Mouse (Mus musculus) embryonic facial prominence, embryonic 10.5 days (tissue): ENCODE data around the gene Rnft1. TPM values are rescaled to one million over a fixed set of nuclear protein-coding genes. Genes with fewer than 3 reads are reported as not detected.

Experiments used
- DNase-seq: peaks from one replicate; pipeline ENCODE4 v3.0.0-alpha.2; 2017; ENCODE audit warnings: low spot score
- H3K27ac ChIP-seq: fragments of 300-500 bp; sonication (generic); replicated peaks from 2 replicates; pipeline ENCODE4 v1.5.1; 2016; ENCODE audit warnings: mild to moderate bottlenecking
- H3K27me3 ChIP-seq: fragments of 300-500 bp; sonication (generic); replicated peaks from 2 replicates; pipeline ENCODE4 v1.6.1; 2016; ENCODE audit warnings: low read depth, mild to moderate bottlenecking; ENCODE audit not compliant: poor library complexity, severe bottlenecking
- H3K36me3 ChIP-seq: fragments of 300-500 bp; sonication (generic); replicated peaks from 2 replicates; pipeline ENCODE4 v1.6.1; 2016; ENCODE audit warnings: mild to moderate bottlenecking, moderate library complexity
- H3K4me1 ChIP-seq: fragments of 300-500 bp; sonication (generic); 2 replicates; pipeline ENCODE4 v1.6.1; 2016
- H3K4me3 ChIP-seq: fragments of 300-500 bp; sonication (generic); 2 replicates; pipeline ENCODE4 v1.5.1; 2016; ENCODE audit warnings: mild to moderate bottlenecking, moderate library complexity
- H3K9me3 ChIP-seq: fragments of 300-500 bp; sonication (generic); 2 replicates; pipeline ENCODE4 v1.6.1; 2016; ENCODE audit warnings: mild to moderate bottlenecking
- WGBS: fragments of 180-500 bp; shearing (Covaris S2); methylation state at CpG from one replicate; pipeline ENCODE4 v1.1.7; 2016; 5-methylcytosine and 5-hydroxymethylcytosine counted together
- polyA plus RNA-seq: library from polyadenylated mRNA; unstranded; fragments of >200 nt; fragmentation: Nextera tagmentation; extraction: Ambion mirVana; gene quantifications from 2 replicates; pipeline ENCODE4 v1.2.1, GENCODE M21; 2016

Gene Rnft1
- polyA plus RNA-seq, 1 experiment from 2014 or later: 27.0 TPM

- Histone ChIP-seq H3K27ac (no peak overlapping the region), H3K36me3 (no peaks in the 10 kb centered on the region), H3K9me3 (no peaks in the 10 kb centered on the region), H3K4me1 (peaks cover 8% of the 10 kb centered on the region; the same call in 1 of the 2 replicates), H3K27me3 (no peaks in the 10 kb centered on the region), H3K4me3 (no peak overlapping the region)
- no peak for DNase-seq
- 71% methylated on average over 3 of the region's 3 CpGs for WGBS
Measured at GRCm38 (mm10) chr11:86473576-86473975, 10.9 kb upstream of the Rnft1 start.

- H3K9me3 ChIP-seq: no peaks in the 10 kb centered on the region
- no peaks in the 10 kb centered on the region for H3K27me3 ChIP-seq
- H3K4me1 ChIP-seq: peaks cover 12% of the 10 kb centered on the region
- peak overlapping the region; percentile 90 for H3K27ac ChIP-seq
- DNase-seq: peak; percentile 67
- peaks cover 10% of the 10 kb centered on the region for H3K36me3 ChIP-seq
- WGBS: under 1% methylated on average over 25 of the region's 25 CpGs
- H3K4me3 ChIP-seq: peak overlapping the region; percentile 74
Measured at GRCm38 (mm10) chr11:86484910-86485510, 553 bp downstream of the Rnft1 start.

DNA sequence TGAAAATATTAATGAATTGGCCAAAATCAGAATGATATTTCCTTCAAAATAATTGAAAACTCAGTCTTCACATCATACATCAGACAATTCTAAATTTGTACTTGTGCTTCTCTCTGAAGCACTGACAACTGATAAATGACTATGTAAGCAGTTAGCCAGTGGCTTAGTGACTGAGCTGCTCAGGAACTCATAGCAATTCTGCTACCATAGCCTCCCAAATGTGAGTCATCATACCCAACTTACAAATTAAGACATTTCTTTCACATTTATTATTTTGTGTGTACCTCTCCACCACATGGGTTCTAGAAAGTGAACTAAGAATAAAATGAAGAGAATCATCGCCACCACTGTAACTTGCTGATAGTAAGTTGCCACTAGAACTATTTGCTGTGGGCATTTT lies 6.3 kb downstream of the Rnft1 start:
- Histone ChIP-seq H3K36me3 (peaks cover 42% of the 10 kb centered on the region), H3K27ac (no peak overlapping the region), H3K4me1 (peaks cover 4% of the 10 kb centered on the region), H3K27me3 (no peaks in the 10 kb centered on the region), H3K4me3 (no peak overlapping the region), H3K9me3 (no peaks in the 10 kb centered on the region)
- 97% methylated on average over 1 of the region's 1 CpGs for WGBS
- DNase-seq: no peak

DNA sequence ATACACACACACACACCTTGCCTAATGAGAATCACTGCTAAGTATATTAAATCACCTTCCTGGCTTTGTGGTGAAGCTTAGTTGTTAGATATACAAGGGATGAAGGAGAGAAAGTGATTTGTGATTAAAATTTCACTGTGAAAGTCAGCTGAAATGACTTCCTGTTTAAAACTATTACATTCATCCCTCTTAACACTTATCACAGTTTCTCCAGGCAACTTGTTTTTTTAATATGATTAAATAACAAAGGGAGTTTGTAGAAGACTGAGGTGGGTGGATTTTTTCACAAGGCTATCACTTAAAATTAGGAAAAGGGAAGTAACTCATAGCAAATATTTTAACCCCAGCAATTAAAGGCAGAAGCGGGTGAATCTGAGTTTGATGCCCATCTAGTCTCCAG lies 12.9 kb downstream of the Rnft1 start:
- 85% methylated on average over 1 of the region's 1 CpGs for WGBS
- Histone ChIP-seq H3K9me3 (no peaks in the 10 kb centered on the region), H3K36me3 (peaks cover 57% of the 10 kb centered on the region), H3K4me3 (no peak overlapping the region), H3K27ac (no peak overlapping the region), H3K4me1 (no peaks in the 10 kb centered on the region), H3K27me3 (no peaks in the 10 kb centered on the region)
- DNase-seq: no peak

GRCm38 (mm10) chr11:86497908-86498307 lies 13.5 kb downstream of the Rnft1 start:
- H3K36me3 ChIP-seq: peaks cover 57% of the 10 kb centered on the region
- 78% methylated on average over 3 of the region's 3 CpGs for WGBS
- DNase-seq: no peak

GRCm38 (mm10) chr11:86500795-86501194 lies 16.3 kb downstream of the Rnft1 start:
- H3K27me3 ChIP-seq: no peaks in the 10 kb centered on the region
- WGBS: 93% methylated on average over 1 of the region's 1 CpGs
- H3K27ac ChIP-seq: no peak overlapping the region
- no peak overlapping the region for H3K4me3 ChIP-seq
- DNase-seq: no peak
- no peaks in the 10 kb centered on the region for H3K9me3 ChIP-seq
- peaks cover 79% of the 10 kb centered on the region for H3K36me3 ChIP-seq
- no peaks in the 10 kb centered on the region for H3K4me1 ChIP-seq

More at GRCm38 (mm10) chr11:86497908-86498307, 13.5 kb downstream of the Rnft1 start:
- no peaks in the 10 kb centered on the region for H3K4me1 ChIP-seq
- H3K9me3 ChIP-seq: no peaks in the 10 kb centered on the region
- H3K4me3 ChIP-seq: no peak overlapping the region
- no peak overlapping the region for H3K27ac ChIP-seq
- H3K27me3 ChIP-seq: no peaks in the 10 kb centered on the region

GRCm38 (mm10) chr11:86503121-86503520 lies 18.7 kb downstream of the Rnft1 start:
- DNase-seq: no peak
- peaks cover 84% of the 10 kb centered on the region for H3K36me3 ChIP-seq
- H3K9me3 ChIP-seq: no peaks in the 10 kb centered on the region
- WGBS: 89% methylated on average over 2 of the region's 2 CpGs
- H3K27me3 ChIP-seq: no peaks in the 10 kb centered on the region
- no peak overlapping the region for H3K27ac ChIP-seq
- H3K4me3 ChIP-seq: no peak overlapping the region
- H3K4me1 ChIP-seq: no peaks in the 10 kb centered on the region

- no peak overlapping the region for H3K27ac ChIP-seq
- DNase-seq: no peak
- WGBS: 89% methylated on average over 2 of the region's 2 CpGs
Measured at GRCm38 (mm10) chr11:86507334-86507733, 22.9 kb downstream of the Rnft1 start.

DNA sequence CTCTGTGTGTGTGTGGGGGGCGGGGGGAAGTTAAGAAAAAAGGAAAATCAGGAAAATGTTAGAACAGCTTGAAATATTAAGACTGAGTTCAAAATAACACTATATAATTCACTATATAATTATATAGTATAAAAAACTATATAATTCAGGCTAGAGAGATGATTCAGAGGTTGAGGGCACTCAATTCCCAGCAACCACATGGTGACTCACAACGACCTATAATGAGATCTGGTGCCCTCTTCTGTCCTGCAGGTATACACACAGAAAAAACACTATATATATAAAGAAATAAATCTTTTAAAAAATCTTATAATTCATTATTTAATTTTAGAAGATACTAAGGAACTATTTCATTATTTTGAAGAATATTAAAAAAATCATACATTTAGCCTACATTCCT lies 23.5 kb downstream of the Rnft1 start:
- no peaks in the 10 kb centered on the region for H3K27me3 ChIP-seq
- no peak overlapping the region for H3K4me3 ChIP-seq
- peaks cover 98% of the 10 kb centered on the region for H3K36me3 ChIP-seq
- H3K9me3 ChIP-seq: no peaks in the 10 kb centered on the region
- H3K27ac ChIP-seq: no peak overlapping the region
- no peaks in the 10 kb centered on the region for H3K4me1 ChIP-seq
- DNase-seq: no peak
- WGBS: 87% methylated on average over 2 of the region's 2 CpGs

More at GRCm38 (mm10) chr11:86507334-86507733, 22.9 kb downstream of the Rnft1 start:
- no peaks in the 10 kb centered on the region for H3K27me3 ChIP-seq
- H3K4me1 ChIP-seq: no peaks in the 10 kb centered on the region
- H3K4me3 ChIP-seq: no peak overlapping the region
- H3K9me3 ChIP-seq: no peaks in the 10 kb centered on the region
- H3K36me3 ChIP-seq: peaks cover 98% of the 10 kb centered on the region

DNA sequence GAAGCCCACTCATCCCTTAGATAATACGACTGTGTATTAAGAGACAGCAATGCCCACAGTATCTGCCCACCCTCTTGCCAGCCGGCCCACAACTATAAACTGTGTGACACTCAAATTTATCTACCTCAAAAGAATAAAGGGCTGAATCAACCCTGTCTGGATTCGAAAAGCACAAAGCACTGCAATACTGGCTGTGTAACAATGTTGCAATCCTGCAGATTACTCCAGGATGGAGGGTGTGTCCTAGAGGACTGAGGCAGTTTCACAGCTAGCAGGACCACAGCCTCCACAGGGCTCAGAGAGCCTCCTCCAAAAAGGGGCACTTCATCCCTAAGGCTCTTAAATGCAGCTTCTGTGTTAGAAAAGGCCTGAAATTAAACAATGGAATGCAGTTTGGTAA lies 32.2 kb downstream of the Rnft1 start:
- H3K4me3 ChIP-seq: no peak overlapping the region
- H3K27me3 ChIP-seq: no peaks in the 10 kb centered on the region
- peaks cover 95% of the 10 kb centered on the region for H3K36me3 ChIP-seq
- H3K4me1 ChIP-seq: no peaks in the 10 kb centered on the region
- no peaks in the 10 kb centered on the region for H3K9me3 ChIP-seq
- WGBS: 93% methylated on average over 3 of the region's 3 CpGs
- H3K27ac ChIP-seq: no peak overlapping the region
- no peak for DNase-seq

GRCm38 (mm10) chr11:86517229-86517628 lies 32.8 kb downstream of the Rnft1 start:
- H3K4me1 ChIP-seq: no peaks in the 10 kb centered on the region
- no peak for DNase-seq
- 81% methylated on average over 3 of the region's 3 CpGs for WGBS
- no peak overlapping the region for H3K27ac ChIP-seq
- H3K27me3 ChIP-seq: no peaks in the 10 kb centered on the region
- H3K36me3 ChIP-seq: peaks cover 95% of the 10 kb centered on the region
- no peak overlapping the region for H3K4me3 ChIP-seq
- H3K9me3 ChIP-seq: no peaks in the 10 kb centered on the region

GRCm38 (mm10) chr11:86519751-86520150 lies 35.3 kb downstream of the Rnft1 start:
- DNase-seq: no peak
- H3K4me3 ChIP-seq: no peak overlapping the region
- H3K27me3 ChIP-seq: no peaks in the 10 kb centered on the region
- peaks cover 95% of the 10 kb centered on the region for H3K36me3 ChIP-seq
- H3K9me3 ChIP-seq: no peaks in the 10 kb centered on the region
- H3K27ac ChIP-seq: no peak overlapping the region
- WGBS: 93% methylated on average over 7 of the region's 7 CpGs
- H3K4me1 ChIP-seq: no peaks in the 10 kb centered on the region

GRCm38 (mm10) chr11:86527528-86527927 lies 43.1 kb downstream of the Rnft1 start:
- H3K27me3 ChIP-seq: no peaks in the 10 kb centered on the region
- no peaks in the 10 kb centered on the region for H3K9me3 ChIP-seq
- H3K36me3 ChIP-seq: peaks cover 91% of the 10 kb centered on the region
- H3K27ac ChIP-seq: no peak overlapping the region
- H3K4me3 ChIP-seq: no peak overlapping the region
- no peak for DNase-seq
- H3K4me1 ChIP-seq: no peaks in the 10 kb centered on the region
- 89% methylated on average over 4 of the region's 4 CpGs for WGBS
